Mouse (Mus musculus): ENCODE data around the gene Cfap61. TPM values are rescaled to one million over a fixed set of nuclear protein-coding genes. Genes with fewer than 3 reads are reported as not detected.

Gene Cfap61
- total and polyA plus RNA-seq, 3 experiments = 0.13 TPM; not detected in 2

DNA sequence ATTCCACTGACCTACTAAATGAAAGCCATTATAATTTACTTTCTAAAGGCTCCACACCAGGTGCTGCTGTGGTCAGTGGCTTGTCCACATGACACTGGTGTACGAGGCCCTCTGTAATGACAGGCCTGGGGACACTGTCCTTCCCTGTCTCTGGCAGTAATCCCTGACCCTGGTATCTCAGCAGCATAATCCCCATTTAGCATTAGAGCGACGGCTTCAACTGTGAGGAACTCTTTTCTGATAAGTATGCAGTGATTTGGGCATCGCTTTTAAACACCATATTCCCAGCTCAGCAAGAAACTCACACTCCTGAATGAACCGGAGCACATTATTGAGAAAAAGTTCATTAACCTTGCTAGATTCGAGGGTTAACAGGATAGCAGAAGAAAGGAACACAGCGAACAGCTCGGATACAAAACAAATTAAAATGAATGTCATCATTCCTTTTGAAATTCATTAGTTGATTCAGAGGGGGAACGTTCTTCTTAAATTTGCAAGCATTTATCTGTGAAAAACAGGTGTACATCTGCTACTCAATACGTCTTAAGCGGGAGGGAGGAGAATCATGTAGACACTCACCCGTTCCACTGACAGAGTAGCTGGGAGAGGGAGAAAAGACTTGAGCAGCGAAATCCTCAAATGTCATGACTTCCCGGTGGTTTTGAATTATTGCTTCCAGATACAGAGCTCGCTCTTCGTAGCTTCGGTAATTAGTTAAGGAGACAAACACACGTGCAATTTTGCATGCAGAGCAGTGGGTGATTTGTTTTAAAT lies 325.4 kb downstream of the Cfap61 start:
- H3K9ac ChIP-seq (ENCODE audit: control insufficient read depth, low read depth, low read length, poor library complexity, severe bottlenecking) = no peak overlapping the region
- no peak overlapping the region for H3K27ac ChIP-seq (ENCODE audit: control insufficient read depth, low read depth, low read length)
- H3K9me3 ChIP-seq (replicated peaks; ENCODE audit: insufficient read depth, low read length) = no peaks in the 10 kb centered on the region
- no peaks in the 10 kb centered on the region for H3K27me3 ChIP-seq (ENCODE audit: control insufficient read depth in 1 of 2, insufficient read depth in 2 of 2, low read length in 2 of 2)
- peaks cover 0 to 8% of the 10 kb centered on the region in 2 experiments; a peak in 2 of 4 replicates for H3K36me3 ChIP-seq (ENCODE audit: control insufficient read depth in 1 of 2, insufficient read depth in 2 of 2, low read length in 2 of 2)
- TF ChIP-seq TAL1 (IDR thresholded peaks at IDR 0.05; ENCODE audit: low read length) (no peak), TCF12 (IDR thresholded peaks at IDR 0.05; ENCODE audit: low read depth, low read length) (no peak), ETS1 (IDR thresholded peaks at IDR 0.05; ENCODE audit: low read depth, low read length) (no peak), NELFE (IDR thresholded peaks at IDR 0.05; ENCODE audit: low read depth, low read length) (no peak), POLR2A (IDR thresholded peaks at IDR 0.05; ENCODE audit: control insufficient read depth in 1 of 2, insufficient read depth in 1 of 2, low read depth in 1 of 2, low read length in 2 of 2, poor library complexity in 1 of 2) (no peak), JUND (IDR thresholded peaks at IDR 0.05; ENCODE audit: low read depth, low read length) (no peak), MXI1 (IDR thresholded peaks at IDR 0.05; ENCODE audit: low read depth, low read length) (no peak), MYC (IDR thresholded peaks at IDR 0.05; ENCODE audit: low read depth, low read length) (no peak), MAFK (IDR thresholded peaks at IDR 0.05; ENCODE audit: borderline replicate concordance, low read depth, low read length) (no peak), SIN3A (IDR thresholded peaks at IDR 0.05; ENCODE audit: low read length) (no peak), BHLHE40 (IDR thresholded peaks at IDR 0.05; ENCODE audit: borderline replicate concordance, low read depth, low read length) (no peak), USF2 (IDR thresholded peaks at IDR 0.05; ENCODE audit: borderline replicate concordance in 1 of 2, insufficient read depth in 1 of 2, low read depth in 1 of 2, low read length in 2 of 2) (no peak), RCOR1 (IDR thresholded peaks at IDR 0.05; ENCODE audit: low read depth, low read length) (no peak), CTCF (IDR thresholded peaks at IDR 0.05 in 2 of 3, conservative IDR thresholded peaks at IDR 0.05 in 1 of 3; ENCODE audit: control insufficient read depth in 1 of 3, insufficient read depth in 1 of 3, low read depth in 2 of 3, low read length in 3 of 3, poor library complexity in 1 of 3, severe bottlenecking in 1 of 3) (no peak)
- H3K4me3 ChIP-seq (ENCODE audit: control insufficient read depth in 1 of 2, insufficient read depth in 1 of 2, low read depth in 2 of 2, low read length in 2 of 2) = no peak overlapping the region
- H3K79me2 ChIP-seq (ENCODE audit: control insufficient read depth, insufficient read depth, low read length, poor library complexity) = no peaks in the 10 kb centered on the region
- H3K4me1 ChIP-seq (ENCODE audit: control insufficient read depth in 1 of 2, insufficient read depth in 2 of 2, low read length in 2 of 2) = peaks cover 5 to 7% of the 10 kb centered on the region in 2 experiments; a peak in 3 of 4 replicates
- DNase-seq (ENCODE audit: low read depth, low spot score) = no peak

DNA sequence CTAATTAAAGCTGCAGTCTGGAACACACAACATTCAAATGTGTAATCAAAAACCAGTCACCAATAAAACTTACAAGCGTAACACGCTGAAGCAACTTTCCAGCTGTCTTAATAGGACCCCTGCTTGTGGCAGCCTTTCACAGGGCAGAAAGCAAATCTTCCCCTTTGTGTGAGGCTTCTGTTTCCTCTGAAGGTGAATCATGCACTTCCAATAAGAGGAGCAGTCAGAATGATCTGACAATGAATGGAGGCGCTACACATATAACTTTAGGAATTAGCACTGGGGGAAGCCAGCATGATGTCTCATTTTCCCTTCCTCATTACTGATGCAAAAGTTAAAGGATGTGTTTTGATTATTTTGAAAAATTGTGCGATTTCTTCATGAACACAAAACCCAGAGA lies 326.6 kb downstream of the Cfap61 start:
- Histone ChIP-seq H3K27ac (ENCODE audit: control insufficient read depth, low read depth, low read length) (no peak overlapping the region), H3K9me3 (replicated peaks; ENCODE audit: insufficient read depth, low read length) (no peaks in the 10 kb centered on the region), H3K4me3 (ENCODE audit: control insufficient read depth in 1 of 2, insufficient read depth in 1 of 2, low read depth in 2 of 2, low read length in 2 of 2) (no peak overlapping the region), H3K9ac (ENCODE audit: control insufficient read depth, low read depth, low read length, poor library complexity, severe bottlenecking) (no peak overlapping the region), H3K79me2 (ENCODE audit: control insufficient read depth, insufficient read depth, low read length, poor library complexity) (no peaks in the 10 kb centered on the region), H3K4me1 (ENCODE audit: control insufficient read depth in 1 of 2, insufficient read depth in 2 of 2, low read length in 2 of 2) (peaks cover 5 to 13% of the 10 kb centered on the region in 2 experiments; a peak in 3 of 4 replicates), H3K36me3 (ENCODE audit: control insufficient read depth in 1 of 2, insufficient read depth in 2 of 2, low read length in 2 of 2) (peaks cover 0 to 14% of the 10 kb centered on the region in 2 experiments; a peak in 2 of 4 replicates), H3K27me3 (ENCODE audit: control insufficient read depth in 1 of 2, insufficient read depth in 2 of 2, low read length in 2 of 2) (no peaks in the 10 kb centered on the region)
- no peak for TF ChIP-seq MXI1 (IDR thresholded peaks at IDR 0.05; ENCODE audit: low read depth, low read length)
- TF ChIP-seq ZNF384 (IDR thresholded peaks at IDR 0.05; ENCODE audit: low read depth, low read length) = no peak
- TF ChIP-seq CHD1 (IDR thresholded peaks at IDR 0.05; ENCODE audit: low read depth, low read length) = no peak
- TF ChIP-seq MYB (IDR thresholded peaks at IDR 0.05; ENCODE audit: low read depth, low read length) = no peak
- TF ChIP-seq EP300 (IDR thresholded peaks at IDR 0.05; ENCODE audit: low read depth in 1 of 2, low read length in 2 of 2) = no peak
- TF ChIP-seq RCOR1 (IDR thresholded peaks at IDR 0.05; ENCODE audit: low read depth, low read length) = no peak
- TF ChIP-seq ELF1 (IDR thresholded peaks at IDR 0.05; ENCODE audit: low read depth, low read length) = no peak
- no peak for TF ChIP-seq MEF2A (IDR thresholded peaks at IDR 0.05; ENCODE audit: extremely low read depth, insufficient replicate concordance, low read depth, low read length, poor library complexity, severe bottlenecking)
- no peak for TF ChIP-seq POLR2AphosphoS5 (IDR thresholded peaks at IDR 0.05; ENCODE audit: borderline replicate concordance, low read depth, low read length)
- no peak for TF ChIP-seq MAFK (IDR thresholded peaks at IDR 0.05; ENCODE audit: borderline replicate concordance, low read depth, low read length)
- DNase-seq (ENCODE audit: low read depth, low spot score) = no peak

Data from MEL (cell line).